Mouse (Mus musculus) testis, postnatal 14 days (tissue): Measurements from ENCODE around the gene Creb3l1.
A peak's percentile ranks its signal among the peaks of the same experiment; 100 is the strongest.

Experiments
- DNase-seq: peaks from one replicate; pipeline ENCODE4 v3.0.0; 2021; ENCODE audit warnings: low spot score

Creb3l1 gene

DNA sequence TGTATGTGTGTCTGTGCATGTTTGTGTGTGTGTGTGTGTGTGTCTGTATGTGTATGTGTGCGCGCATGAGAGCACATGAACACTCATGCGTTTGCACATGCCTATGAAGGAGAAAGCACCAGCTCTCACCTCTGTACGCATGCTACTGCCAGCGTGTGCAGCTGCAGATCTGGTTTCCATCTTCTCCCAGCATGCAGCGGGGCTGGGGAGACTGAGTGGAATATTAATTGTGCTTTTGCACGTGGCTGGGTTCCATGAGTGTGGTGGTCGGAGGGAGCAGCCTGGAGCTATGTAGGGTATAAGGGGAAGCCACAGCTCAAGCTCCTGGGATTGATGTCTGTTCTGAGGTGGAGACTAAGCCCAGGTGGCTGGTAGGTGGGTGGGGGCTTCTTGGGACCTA is 6.3 kb upstream of the Creb3l1 start:
- no peak for DNase-seq

DNA sequence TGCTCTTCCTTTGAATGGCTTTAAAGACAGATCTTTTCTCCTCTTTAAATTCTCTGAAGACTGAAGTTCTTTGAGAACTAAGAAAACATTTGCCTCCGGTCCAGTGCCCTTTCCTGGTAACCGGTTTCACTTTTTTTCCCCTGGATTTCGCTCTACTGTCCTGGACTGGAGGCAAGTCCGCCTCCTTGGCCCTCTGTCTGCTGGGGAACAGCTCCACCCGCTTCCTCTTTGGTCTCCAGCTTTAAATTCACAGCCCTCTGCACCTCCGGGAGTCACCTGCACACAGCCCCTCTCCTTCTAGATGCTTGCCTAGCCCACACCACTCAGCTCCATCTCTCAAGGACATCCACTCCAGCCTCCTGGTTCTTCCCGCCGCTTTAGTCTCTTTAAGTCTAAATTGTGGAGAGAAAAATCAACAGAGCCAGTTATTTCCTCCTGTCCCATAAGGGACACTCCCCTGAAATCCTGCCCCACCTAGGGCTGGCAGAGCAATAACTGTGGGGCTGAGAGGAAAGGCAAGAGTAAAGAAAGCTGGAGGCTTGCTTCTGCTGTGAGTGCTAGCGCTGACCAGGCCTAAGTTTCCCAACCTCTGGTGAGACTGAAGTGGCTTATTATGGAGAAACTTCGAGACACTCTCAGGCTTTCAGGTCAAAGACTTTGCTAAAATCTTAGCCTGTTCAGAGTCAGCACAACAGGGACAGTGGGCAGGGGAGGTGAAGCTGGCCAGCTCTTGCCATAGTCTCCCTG is 5.3 kb upstream of the Creb3l1 start:
- DNase-seq, result no peak

DNA sequence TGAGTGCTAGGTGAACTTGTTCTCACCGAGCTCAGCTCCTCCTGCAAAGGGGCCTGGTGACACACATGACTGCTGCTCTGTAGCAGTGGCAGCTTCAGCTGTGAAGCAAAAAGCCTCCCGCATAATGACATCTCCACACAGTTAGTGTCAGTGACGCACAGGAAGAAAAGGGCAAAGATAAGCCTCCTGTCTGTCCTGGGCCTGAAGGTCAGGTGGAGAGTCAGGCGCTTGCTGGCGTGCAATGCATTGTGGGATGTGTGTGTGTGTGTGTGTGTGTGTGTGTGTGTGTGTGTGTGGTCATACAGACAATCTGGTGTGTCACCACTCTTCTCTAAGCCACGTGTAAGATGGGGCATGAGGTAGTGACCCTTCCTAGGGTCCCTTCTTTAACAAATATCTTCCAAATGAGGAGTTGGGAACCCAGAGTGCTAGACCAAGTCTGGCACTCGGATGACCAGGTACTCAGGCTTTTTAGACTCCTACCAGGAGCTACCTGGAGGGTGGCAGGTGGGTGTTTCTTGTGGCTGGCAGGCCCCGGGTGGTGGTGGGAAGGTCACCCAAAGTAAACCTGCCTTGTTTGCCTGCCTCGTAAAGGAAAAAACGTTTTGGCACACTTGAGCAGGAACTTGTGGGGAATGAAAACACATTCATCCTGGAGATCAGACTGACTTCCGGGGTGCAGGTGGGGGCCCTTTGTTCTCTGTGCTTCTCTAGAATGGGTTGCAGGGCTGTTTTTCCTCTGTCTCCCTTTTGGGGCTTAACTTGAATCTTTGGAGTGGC is 3.7 kb upstream of the Creb3l1 start:
- DNase-seq, result no peak

DNA sequence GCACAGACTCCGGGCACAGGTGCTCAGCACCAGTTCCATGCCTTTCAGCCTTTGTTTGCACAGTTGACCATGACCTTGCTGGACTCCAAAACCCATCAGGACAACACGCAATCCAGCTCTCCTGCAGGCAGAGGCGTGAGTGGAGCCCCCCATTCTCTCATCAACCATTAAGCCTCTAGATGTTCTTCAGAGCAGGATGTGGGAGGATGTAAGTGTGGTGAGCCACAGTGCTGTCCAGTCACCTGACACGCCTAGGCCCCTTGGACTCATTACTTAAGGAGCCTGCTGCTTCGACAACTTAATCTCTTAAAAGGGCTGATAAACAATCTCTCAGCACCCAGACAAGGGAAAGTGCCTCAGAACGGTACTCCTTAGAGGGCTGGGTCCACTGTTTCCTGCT is 1.7 kb upstream of the Creb3l1 start:
- no peak for DNase-seq

DNA sequence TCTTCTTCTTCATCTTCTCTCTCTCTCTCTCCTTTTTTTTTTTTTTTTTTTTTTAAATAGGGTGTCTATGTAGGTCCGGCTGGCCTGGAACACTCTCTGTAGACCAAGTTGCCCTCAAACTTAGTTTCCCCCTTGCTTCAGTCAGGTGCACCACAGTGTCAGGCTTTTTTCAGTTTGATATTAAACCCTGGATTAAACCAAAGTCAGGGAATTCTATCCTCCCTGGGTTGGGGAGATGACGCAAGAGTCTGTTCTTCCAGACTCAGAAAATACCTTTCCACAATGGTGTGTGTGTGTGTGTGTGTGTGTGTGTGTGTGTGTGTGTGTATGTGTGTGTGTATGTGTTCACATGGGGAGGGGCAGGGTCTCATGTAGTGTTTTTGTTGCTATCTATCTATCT is 900 bp upstream of the Creb3l1 start:
- DNase-seq, result no peak

DNA sequence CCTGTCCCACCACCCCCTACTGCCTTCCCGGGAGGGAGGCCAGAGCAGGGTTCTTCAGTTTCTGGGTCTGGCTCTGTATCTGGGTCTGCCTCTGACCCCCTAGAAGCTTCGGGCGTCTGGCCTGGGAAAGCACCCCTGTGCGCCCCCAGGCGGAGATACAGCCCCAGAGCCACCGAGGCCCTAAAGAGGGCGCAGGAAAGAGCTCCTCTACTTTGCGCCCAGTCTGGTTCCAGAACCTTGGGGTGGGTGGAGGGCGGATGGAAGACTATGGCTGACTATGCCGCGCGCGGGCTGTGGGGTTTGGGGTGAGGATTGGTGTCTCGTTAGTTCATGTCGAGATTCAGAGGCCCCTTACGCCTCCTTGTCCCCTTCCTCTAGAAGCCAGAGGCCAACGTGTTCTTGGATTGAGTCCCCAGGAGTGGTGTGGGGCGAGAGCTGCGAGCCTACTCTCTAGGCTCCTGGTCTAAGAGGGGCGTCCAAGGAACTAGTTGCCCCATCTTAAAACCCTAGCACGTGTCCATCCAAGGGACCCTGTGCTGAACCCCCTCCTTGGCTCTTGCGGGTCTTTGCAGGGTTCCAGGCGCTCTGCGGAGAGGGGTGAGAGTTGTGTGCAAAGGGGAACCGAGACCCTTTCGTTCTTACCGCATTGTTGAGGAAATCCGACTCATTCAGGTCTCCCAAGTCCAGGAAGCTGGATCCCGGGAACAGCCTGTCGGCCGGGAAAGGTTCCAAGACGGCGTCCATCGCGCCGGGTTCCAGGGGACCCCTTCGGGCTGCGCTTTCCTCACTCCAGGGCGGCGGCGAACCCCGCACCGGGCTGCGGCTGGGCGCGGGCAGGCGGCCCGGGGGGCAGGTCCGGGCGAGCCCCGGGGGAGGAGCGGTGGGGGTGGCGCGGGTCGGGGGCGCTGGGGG is 684 bp downstream of the Creb3l1 start:
- no peak for DNase-seq

DNA sequence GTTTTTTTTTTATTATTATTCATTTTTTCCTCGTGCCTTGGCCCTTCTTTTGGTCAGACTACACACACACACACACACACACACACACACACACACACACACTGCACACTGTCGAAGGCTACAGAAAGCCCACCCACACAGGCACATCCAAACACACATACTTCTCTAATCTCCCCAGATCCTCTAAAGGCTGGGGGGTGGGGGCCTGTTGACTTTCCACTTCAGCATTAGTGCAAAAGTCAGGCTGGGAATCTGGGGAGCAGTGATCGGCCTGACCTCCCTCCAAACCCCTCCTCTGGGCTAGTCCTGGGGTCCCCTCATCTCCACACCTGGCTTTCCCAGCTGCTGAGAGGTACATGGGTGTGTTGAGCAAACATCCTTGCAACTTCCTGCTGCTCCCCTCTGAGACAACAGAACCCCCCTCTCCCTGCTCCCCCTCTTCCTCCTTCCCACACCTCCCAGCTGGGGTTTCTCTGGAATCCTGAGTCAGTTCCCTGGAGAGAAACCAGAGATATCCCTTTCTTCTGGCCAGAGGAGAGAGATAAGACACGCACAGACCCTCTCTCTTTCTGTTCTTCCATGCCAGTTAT is 3.5 kb downstream of the Creb3l1 start:
- no peak for DNase-seq

DNA sequence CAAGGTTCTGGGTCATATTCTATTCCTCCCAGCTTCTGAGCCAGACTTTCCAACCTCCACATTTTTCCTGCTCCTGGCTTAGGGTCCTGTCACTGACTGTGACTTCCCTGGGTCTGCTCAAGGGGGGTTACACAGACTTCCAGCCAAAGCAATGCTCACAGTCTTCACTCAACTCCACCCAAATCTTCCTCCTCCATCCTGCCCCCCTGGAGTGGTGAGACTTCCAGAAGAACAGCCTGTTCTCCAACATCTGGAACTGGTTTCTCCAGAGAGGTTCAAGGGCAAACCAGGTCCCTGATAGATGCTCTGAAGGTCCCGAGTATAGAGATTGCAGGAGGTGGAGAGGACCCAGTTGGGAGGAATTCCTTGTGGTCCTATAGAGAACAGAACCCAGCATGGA is 6.9 kb downstream of the Creb3l1 start:
- DNase-seq, result peak; percentile 58

DNA sequence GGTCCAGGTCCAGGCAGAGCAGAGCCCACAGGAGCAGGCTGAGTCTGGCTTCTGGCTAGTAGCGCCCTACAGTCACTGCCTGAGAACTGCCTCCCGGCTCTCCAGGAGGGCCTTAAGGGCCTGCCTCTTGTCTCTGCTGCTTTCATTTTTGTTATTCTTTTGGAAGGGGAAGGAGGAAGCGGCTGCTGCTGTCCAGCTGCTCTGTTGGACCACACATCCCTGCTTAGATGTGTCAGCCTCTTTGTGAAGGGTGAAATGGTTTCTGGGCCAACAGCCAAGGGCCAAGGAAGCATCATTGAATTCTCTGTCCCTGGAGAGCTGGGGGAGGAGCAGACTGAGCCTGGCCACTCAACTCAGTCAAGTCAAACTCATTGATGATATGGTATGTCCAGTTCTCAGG is 7.3 kb downstream of the Creb3l1 start:
- DNase-seq, result peak; percentile 78

DNA sequence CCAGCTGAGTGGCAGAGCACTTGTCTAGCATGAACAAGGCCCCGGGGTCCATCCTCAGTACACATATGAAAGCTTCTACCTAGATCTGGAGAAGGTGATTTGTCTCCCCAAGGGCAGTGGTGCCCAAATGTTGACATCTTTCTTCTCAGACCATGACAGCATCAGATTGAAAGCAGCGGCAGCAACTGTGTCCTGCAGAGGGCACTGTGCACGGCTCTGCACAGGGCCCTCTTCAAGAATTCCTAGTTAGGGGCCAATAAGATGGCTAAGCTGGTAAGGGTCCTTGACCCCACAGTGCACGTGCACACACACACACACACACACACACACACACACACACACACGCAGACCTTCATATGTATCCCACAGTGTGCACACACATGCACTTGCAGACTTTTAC is 9.4 kb downstream of the Creb3l1 start:
- DNase-seq, result no peak

DNA sequence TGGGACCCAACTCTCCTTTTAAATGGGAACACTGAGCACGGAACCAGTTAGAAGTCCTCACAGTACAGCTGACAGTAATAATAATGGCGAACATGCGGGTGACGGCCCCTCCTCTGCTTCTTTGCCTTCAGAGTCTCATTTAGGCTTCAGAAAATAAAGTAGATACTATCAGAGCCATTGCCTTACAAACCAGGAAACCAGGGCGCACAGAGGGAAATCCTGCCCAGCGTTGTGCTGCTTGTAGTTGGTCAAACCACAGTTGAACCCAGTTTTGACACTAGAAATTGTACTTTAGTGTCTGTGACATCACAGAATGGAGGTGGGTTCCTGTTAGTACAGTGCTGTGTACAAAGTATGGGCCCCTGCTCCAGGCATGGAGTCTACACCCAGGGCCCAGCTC is 10.1 kb downstream of the Creb3l1 start:
- DNase-seq, result no peak

DNA sequence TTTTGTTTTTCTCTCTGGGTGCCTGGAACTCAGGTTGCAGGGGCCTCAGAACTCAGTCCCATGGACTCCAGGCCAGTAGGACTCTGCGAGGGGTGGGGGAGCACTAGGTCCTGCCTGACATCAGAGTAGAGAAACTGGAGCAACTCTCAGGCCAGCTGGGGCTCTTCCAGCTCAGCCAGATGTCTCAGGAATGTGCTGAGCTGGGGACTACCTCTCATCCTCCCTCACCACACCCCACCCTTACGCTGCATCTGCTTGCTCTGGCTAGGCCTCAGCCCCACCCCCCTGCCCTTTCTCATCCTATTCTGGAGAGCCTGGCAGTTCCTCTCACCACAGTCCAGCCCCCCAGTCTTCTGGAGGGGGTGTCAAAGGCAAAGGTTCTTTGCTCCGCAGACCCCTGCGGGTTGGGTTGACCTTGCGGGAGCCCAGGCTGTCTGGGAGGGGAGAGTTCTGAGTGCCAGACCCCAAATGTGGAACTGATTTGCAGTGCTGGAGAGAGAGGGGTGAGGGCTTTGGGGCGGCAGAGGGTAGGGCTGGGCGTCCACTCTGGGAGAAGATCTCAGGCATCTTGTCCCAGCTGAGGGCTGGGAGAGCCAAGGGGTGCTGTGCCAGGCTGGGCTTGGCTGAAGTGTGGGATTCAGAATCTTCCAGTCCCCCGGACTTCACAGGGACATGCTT is 11.4 kb downstream of the Creb3l1 start:
- peak; percentile 77 for DNase-seq

DNA sequence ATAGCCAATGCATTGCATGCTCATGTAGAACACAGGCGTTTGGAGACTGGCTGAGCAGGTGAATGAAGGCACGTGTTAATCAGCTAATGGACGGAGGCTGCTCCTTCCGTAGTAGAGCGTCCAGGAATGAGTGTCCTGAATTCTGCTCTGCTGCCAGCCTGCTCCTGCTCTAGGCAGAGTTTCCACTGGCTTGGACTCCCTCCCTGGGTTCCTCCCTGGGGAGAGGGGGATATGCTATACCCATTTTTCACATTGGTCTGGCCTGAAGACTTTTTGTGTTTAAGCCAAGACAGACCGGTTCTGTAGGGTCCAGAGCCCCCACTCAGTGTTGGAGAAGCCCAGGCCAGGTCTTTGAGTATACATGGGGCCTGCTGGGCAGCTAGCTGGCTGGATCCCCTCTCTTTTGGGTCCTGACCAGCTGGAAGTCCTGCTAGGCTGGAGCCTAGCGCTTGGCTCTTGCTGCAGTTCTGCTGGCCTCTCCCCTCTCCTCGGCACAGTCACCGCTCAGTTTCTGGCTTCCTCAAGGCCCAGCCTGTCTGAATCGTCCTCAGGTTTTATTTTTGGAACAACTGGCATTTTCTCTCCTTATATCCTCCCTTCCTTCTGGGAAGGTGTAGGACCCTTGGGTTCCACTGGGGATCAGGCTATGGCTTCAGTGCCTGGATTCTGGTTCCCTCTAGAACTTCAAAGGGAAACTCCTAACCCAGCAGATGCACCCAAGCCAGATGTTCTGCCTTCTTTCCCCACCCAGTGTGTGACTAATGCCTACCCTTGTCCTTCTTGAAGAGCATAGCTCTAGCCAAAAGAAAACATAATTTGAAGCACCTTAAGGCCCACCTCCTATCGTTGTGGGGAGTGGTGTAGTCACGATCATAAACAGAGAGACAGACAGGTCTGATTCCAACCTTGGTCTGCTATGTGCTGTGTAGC is 12.6 kb downstream of the Creb3l1 start:
- no peak for DNase-seq

DNA sequence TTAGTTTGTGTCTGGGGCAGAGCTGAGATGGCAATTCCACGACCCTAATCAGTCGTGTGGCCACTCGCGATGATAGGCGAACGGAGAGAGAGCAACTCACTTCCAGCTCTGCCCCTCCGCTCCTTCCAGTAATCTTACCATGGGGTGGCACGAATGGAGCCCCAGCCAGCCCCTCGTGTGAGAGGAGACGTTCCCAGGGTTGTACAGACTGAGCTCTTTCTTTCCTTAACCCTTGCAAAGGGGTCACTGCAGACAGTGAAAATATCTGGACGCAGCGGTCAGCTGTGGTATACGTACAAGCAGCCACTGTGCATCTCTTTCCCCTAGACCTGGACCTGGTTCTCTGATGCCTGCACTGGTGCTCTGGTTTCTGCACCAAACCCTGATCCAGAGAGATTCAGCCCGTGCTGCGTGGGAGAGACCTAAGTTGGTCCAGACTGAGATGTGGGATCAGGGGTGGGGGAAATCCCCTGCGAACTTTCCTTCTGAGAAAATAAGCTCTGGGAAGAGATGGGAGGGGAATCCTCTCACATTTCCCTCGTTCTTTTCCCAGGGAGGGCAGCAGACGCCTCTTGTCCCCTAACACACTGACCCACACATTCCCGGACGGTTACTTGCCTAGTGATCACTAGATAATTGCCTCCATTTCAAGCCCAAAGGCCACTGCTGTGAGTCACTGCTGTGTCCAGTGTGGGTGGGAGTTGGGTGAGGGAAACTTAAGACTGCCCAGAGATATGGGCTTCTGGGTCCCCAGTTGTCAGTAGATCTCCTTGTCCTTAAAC is 15.5 kb downstream of the Creb3l1 start:
- DNase-seq, result no peak

DNA sequence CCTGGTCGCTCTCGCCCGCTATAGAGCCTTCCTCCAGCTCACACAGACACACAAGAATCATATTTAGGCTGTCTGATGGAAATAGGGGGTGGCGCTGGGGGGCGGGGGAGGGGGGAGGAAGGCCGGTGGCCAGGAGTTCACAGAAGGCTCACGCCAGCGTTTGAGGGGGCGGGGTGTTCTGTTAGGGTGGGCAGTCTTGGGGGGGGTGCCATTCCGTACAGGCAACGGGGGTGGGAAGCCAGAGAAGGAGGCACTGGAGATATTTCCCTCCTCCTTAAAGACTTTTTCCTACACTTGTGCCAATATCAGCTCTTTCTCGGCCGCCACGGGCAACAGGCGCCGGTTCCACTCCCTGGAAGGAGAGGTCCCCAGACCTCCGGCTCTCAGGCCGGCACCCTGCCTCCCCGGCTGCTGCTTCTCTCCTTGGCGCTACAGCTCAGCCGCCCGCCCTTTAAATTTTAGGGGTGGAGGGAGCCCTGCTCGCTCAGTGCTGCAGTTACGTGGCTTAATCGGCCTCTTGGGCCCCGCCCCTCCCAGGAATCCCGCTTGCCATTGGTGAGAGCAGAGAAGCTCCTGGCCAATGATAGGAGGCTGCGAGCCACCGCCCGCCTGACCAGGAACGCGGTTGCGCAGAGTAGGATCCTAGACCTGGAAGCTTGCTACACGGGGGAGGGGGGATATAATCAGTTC is 16.2 kb downstream of the Creb3l1 start:
- peak; percentile 94 for DNase-seq

DNA sequence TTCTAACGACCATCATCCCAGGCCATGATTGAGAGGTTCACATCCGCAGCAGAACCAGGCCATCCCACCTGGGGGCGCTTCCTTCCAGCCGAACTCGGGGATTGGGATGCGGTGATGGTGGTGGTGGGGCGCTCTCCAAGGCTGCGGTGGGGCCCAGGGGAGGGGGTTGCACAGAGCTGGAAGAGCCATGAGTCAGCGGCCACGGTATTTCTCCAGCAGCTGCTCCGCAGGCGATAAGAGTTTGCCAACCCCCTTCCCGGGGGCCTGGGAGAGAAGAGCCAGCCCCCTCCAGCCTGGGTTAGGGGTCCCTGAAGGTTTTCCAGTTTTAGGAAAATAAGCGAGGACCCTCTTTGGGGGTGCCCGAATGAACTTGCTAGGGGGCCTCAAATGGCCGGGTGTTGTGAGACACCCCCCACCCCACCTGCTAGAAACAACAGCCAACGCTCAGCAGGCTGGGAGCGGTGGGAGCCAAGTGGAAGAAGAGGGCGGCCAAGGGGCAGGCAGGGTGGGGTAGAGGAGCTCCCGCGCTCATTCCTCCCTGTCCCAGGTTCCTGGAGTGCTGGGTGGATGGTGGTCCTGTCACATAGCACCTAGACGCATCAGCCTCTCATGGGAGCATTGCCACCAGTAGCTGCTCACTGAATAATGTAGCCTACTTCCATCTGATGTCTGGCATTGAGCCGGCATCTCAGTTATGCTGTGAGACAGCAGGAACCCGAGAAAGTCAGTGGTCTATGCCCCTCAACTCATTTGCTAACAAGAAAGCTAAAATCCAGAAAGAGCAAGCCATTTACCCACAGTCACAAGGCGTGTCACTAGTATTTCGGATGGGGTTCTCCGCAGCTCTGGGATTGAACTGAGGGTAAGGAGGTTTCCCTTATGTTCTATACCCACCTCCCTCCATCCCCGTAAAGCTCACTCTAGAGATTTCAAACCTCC is 17.1 kb downstream of the Creb3l1 start:
- peak; percentile 53 for DNase-seq

DNA sequence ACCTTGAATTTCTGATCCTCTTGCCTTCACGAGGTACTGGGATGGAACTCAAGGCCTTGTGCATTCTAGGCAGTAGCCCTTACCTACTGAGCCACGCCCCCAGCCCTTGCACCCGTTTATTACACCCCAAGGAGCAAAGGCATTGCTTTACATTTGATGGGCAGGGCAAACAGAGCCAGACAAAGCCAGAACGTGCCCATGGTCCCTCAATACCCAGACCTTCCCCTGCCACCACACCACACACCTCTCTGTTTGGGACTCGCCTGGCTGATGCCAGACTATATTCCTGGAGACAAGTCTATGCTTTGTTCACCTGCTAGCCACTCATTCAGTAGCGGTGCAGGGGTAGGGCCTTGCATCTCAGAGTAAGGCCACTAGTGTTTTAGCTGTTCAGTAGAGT is 17.8 kb downstream of the Creb3l1 start:
- no peak for DNase-seq

DNA sequence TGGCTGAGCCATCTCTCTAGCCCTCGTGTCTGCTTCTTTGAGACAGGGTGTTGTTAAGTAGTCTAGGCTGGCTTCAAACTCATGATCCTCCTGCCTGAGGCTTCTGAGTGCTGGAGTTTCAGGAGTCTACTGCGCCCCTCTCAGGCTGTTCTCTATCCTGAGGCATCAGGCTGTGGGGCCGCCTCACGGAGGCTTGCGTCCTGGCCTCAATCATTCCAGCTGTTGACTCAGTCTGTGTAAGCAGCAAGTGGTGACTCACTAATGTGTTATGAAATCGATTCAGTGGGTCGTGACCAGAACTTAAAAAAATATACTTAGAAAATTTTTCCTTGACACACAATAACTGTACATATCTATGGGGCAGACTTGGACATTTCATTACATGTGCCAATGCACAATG is 19.7 kb downstream of the Creb3l1 start:
- no peak for DNase-seq
